Mouse (Mus musculus): ENCODE measurements around the gene Cntn5.

The Cntn5 gene

GRCm38 (mm10) chr9:10265616-10266015 lies 639.0 kb downstream of the Cntn5 start:
- in situ Hi-C loops (cut with MboI; ENCODE audit: unreplicated experiment in 2 of 2) = no loop called here

GRCm38 (mm10) chr9:10233364-10233763 lies 671.2 kb downstream of the Cntn5 start:
- in situ Hi-C loops (cut with MboI; ENCODE audit: unreplicated experiment in 2 of 2) = no loop called here

GRCm38 (mm10) chr9:10232066-10232465 lies 672.5 kb downstream of the Cntn5 start:
- in situ Hi-C loops (cut with MboI; ENCODE audit: unreplicated experiment in 2 of 2) = no loop called here

- in situ Hi-C loops (cut with MboI; ENCODE audit: unreplicated experiment in 2 of 2) = no loop called here
Observed at GRCm38 (mm10) chr9:10230973-10231372, 673.6 kb downstream of the Cntn5 start.

GRCm38 (mm10) chr9:10229716-10230115 lies 674.9 kb downstream of the Cntn5 start:
- in situ Hi-C loops (cut with MboI; ENCODE audit: unreplicated experiment in 2 of 2) = no loop called here

- in situ Hi-C loops (cut with MboI; ENCODE audit: unreplicated experiment in 2 of 2) = no loop called here
Observed at GRCm38 (mm10) chr9:10226013-10226412, 678.6 kb downstream of the Cntn5 start.

- in situ Hi-C loops (cut with MboI; ENCODE audit: unreplicated experiment in 2 of 2) = no loop called here
Observed at GRCm38 (mm10) chr9:10186063-10186462, 718.5 kb downstream of the Cntn5 start.

GRCm38 (mm10) chr9:10170526-10170925 lies 734.0 kb downstream of the Cntn5 start:
- in situ Hi-C loops (cut with MboI; ENCODE audit: unreplicated experiment in 2 of 2) = no loop called here

GRCm38 (mm10) chr9:10121350-10122057 lies 783.1 kb downstream of the Cntn5 start:
- in situ Hi-C loops (cut with MboI; ENCODE audit: unreplicated experiment in 2 of 2) = no loop called here

GRCm38 (mm10) chr9:10116581-10116980 lies 788.0 kb downstream of the Cntn5 start:
- in situ Hi-C loops (cut with MboI; ENCODE audit: unreplicated experiment in 2 of 2) = no loop called here

GRCm38 (mm10) chr9:10109156-10109555 lies 795.4 kb downstream of the Cntn5 start:
- in situ Hi-C loops (cut with MboI; ENCODE audit: unreplicated experiment in 2 of 2) = no loop called here

- in situ Hi-C loops (cut with MboI; ENCODE audit: unreplicated experiment in 2 of 2) = no loop called here
Observed at GRCm38 (mm10) chr9:10107861-10108260, 796.7 kb downstream of the Cntn5 start.

GRCm38 (mm10) chr9:10101812-10102440 lies 802.6 kb downstream of the Cntn5 start:
- in situ Hi-C loops (cut with MboI; ENCODE audit: unreplicated experiment in 2 of 2) = no loop called here

- in situ Hi-C loops (cut with MboI; ENCODE audit: unreplicated experiment in 2 of 2) = no loop called here
Observed at GRCm38 (mm10) chr9:10076282-10076681, 828.3 kb downstream of the Cntn5 start.

- in situ Hi-C loops (cut with MboI; ENCODE audit: unreplicated experiment in 2 of 2) = no loop called here
Observed at GRCm38 (mm10) chr9:10073401-10073800, 831.2 kb downstream of the Cntn5 start.

- in situ Hi-C loops (cut with MboI; ENCODE audit: unreplicated experiment in 2 of 2) = no loop called here
Observed at GRCm38 (mm10) chr9:10072860-10073259, 831.7 kb downstream of the Cntn5 start.

GRCm38 (mm10) chr9:10071271-10071670 lies 833.3 kb downstream of the Cntn5 start:
- in situ Hi-C loops (cut with MboI; ENCODE audit: unreplicated experiment in 2 of 2) = no loop called here

- in situ Hi-C loops (cut with MboI; ENCODE audit: unreplicated experiment in 2 of 2) = no loop called here
Observed at GRCm38 (mm10) chr9:10044969-10045789, 859.4 kb downstream of the Cntn5 start.

- in situ Hi-C loops (cut with MboI; ENCODE audit: unreplicated experiment in 2 of 2) = no loop called here
Observed at GRCm38 (mm10) chr9:10043001-10043400, 861.6 kb downstream of the Cntn5 start.

GRCm38 (mm10) chr9:10015129-10015528 lies 889.4 kb downstream of the Cntn5 start:
- in situ Hi-C loops (cut with MboI; ENCODE audit: unreplicated experiment in 2 of 2) = no loop called here

- in situ Hi-C loops (cut with MboI; ENCODE audit: unreplicated experiment in 2 of 2) = no loop called here
Observed at GRCm38 (mm10) chr9:9984028-9984427, 920.5 kb downstream of the Cntn5 start.
